Mouse (Mus musculus): ENCODE measurements around the gene Ifnlr1. TPM values are rescaled to one million over a fixed set of nuclear protein-coding genes. Genes with fewer than 3 reads are reported as not detected.
"Not testable (repeated sequence)": the region's sequence is repeated elsewhere in the genome, so short reads cannot be mapped to it uniquely, and the experiment has no call there.

The Ifnlr1 gene
- polyA plus RNA-seq (2015; fragmentation: Nextera tagmentation; extraction: Ambion mirVana) = 1.6 and 1.8 TPM in 2 replicates

GRCm38 (mm10) chr4:135685906-135686567, at the start of gene Ifnlr1:
Gene Ifnlr1 (plus strand): TSS chr4:135686287.
- under 1% methylated on average over 38 of the region's 41 CpGs for WGBS
- peak; percentile 64; the same call in 1 of the 2 replicates for ATAC-seq (ENCODE audit: insufficient number of reproducible peaks, low FRiP score, low TSS enrichment, low read depth)
- H3K27ac ChIP-seq (replicated peaks) = peak within 1 kb of the TSS; percentile 66
- H3K27me3 ChIP-seq = peaks cover 33% of the 10 kb centered on the region
- no peaks in the 10 kb centered on the region for H3K36me3 ChIP-seq
- peaks cover 7% of the 10 kb centered on the region; the same call in 1 of the 2 replicates for H3K4me1 ChIP-seq
- peak within 1 kb of the TSS; percentile 48 for H3K9ac ChIP-seq
- peak within 1 kb of the TSS; percentile 96 for H3K4me2 ChIP-seq (replicated peaks)
- no peaks in the 10 kb centered on the region for H3K9me3 ChIP-seq (replicated peaks)
- H3K4me3 ChIP-seq (replicated peaks) = peak within 1 kb of the TSS; percentile 59

DNA sequence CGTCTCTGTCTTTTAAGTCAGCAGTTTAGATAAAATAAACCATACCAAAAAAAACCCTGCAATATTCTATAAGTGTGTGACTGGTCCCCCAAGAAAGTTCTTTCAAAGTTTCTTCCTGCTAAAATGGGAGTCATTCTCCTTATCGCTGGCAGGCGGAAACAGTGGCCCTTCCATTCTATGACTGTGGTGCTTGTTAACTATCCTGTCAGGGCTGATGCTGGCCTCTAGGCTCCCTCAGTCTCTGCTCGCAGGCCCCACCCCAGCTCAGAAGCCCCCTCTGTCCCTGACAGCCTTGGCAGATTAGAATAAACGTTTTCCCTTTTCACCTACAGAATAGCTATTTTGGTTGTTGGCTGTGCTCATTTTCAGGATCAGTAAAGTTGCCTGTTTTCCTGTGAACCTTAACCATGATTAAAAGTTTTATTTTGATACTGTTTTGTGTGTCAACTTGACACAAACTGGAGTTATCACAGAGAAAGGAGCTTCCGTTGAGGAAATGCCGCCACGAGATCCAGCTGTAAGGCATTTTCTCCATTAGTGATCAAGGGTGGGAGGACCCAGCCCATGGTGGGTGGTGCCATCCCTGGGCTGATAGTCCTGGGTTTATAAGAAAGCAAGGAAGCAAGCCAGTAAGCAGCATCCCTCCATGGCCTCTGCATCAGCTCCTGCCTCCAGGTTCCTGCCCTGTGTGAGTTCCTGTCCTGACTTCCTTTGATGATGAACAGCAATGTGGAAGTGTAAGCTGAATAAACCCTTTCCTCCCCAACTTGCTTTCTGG, 44.6 kb upstream of the Ifnlr1 start:
- not testable (repeated sequence) for H3K4me3 ChIP-seq (replicated peaks); H3K27ac ChIP-seq (replicated peaks); H3K9me3 ChIP-seq (replicated peaks); H3K9ac ChIP-seq; H3K4me2 ChIP-seq (replicated peaks); ATAC-seq (ENCODE audit: insufficient number of reproducible peaks, low FRiP score, low TSS enrichment, low read depth); H3K36me3 ChIP-seq; H3K27me3 ChIP-seq
- peaks cover 18% of the 10 kb centered on the region for H3K4me1 ChIP-seq
- 70% methylated on average over 8 of the region's 8 CpGs for WGBS

DNA sequence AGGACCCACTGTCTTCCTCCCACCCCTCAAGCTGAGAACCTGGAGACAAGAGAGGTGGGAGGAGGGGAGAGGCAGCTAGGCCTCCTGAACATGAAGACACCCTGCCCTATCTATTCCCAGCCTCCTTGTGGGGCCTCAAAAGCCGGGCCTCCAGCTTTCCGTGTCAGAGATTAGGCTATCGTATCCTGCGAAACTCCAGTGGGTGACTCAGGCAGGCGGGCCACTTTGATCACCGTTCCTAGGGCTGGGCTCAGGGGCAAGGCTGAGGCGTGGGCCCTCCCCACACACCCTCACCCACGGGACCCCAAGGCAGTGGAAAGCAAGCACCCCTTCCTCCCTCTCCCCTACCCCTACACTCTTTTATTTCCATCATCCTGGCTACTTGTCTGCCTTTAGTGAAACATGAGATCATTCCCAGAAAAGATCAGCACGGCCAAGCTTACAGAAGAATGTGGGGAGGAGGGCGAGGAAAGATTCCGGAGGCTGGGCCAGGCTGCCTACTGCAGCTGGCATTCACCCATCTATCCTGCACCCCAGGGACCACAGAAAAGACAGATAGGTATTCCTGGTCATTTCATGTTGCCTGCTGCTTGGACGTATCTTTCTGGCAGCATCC, 41.0 kb upstream of the Ifnlr1 start:
- Histone ChIP-seq H3K27me3 (no peaks in the 10 kb centered on the region), H3K9ac (no peak overlapping the region), H3K4me2 (replicated peaks) (no peak overlapping the region), H3K4me3 (replicated peaks) (no peak overlapping the region), H3K9me3 (replicated peaks) (no peaks in the 10 kb centered on the region), H3K36me3 (no peaks in the 10 kb centered on the region), H3K4me1 (peaks cover 18% of the 10 kb centered on the region), H3K27ac (replicated peaks) (peak overlapping the region; percentile 58)
- no peak for ATAC-seq (ENCODE audit: insufficient number of reproducible peaks, low FRiP score, low TSS enrichment, low read depth)
- WGBS = 24% methylated on average over 12 of the region's 12 CpGs

DNA sequence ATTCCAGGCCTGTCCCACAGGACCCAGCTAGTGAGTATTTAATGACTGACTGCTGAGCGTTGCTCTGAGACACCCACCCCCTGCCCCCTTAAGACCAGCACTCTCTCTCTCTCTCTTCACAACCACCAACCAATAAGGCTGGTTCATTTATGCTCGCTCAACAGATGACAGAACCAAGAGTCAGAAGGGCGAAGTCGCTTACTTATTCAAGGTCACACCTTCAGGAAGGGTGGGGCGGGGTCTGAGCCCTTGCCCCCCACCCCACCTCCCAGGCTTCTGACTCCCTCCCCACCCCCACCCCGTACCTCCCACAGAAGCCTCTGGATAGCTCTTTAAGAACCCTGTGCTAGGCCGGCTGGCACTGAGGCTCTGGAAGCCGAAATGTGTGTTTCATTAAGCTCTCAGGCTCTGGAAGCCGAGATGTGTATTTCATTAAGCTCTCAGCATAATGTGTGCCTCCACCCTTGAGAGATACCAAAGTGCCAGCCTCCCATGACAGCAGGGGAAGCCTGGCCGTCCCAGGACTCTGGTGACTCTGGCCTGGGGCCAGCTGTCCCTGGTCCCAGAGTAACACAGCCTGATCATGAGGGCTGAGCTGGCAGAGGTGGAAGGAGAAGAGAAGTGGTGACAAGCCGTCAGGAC, 33.0 kb upstream of the Ifnlr1 start:
- Histone ChIP-seq H3K27ac (replicated peaks) (peak overlapping the region; percentile 53), H3K36me3 (no peaks in the 10 kb centered on the region), H3K4me2 (replicated peaks) (peak overlapping the region; percentile 34), H3K9me3 (replicated peaks) (no peaks in the 10 kb centered on the region), H3K4me1 (peaks cover 51% of the 10 kb centered on the region), H3K9ac (no peak overlapping the region), H3K4me3 (replicated peaks) (no peak overlapping the region), H3K27me3 (no peaks in the 10 kb centered on the region)
- peak; percentile 65 for ATAC-seq (ENCODE audit: insufficient number of reproducible peaks, low FRiP score, low TSS enrichment, low read depth)
- 16% methylated on average over 11 of the region's 11 CpGs for WGBS

DNA sequence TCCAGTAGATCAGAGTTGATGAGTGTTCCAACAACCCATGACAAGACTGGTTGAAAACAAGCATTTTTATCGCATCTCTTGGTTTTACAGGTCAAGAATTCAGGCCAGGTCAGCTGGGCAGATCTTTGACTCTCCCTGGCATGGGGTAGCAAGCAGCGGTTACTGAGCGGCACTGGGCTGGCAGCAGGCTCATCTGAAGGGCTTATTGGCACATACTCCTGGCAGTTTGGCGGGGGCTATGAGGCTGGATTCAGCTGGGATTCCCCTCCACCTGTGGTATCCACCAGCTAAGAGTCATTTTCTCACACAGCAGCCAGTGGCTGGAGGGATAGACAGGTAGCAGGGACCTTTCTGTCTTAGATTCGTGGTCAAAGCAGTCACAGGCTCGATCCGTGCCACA, 32.1 kb upstream of the Ifnlr1 start:
- 0 out of 2 replicates have a peak overlapping the region, but pooled peaks have one; percentile 53 for H3K27ac ChIP-seq (replicated peaks)
- WGBS = 90% methylated on average over 7 of the region's 7 CpGs
- no peak overlapping the region for H3K4me3 ChIP-seq (replicated peaks)
- H3K36me3 ChIP-seq = no peaks in the 10 kb centered on the region
- H3K9me3 ChIP-seq (replicated peaks) = no peaks in the 10 kb centered on the region
- no peak for ATAC-seq (ENCODE audit: insufficient number of reproducible peaks, low FRiP score, low TSS enrichment, low read depth)
- H3K4me1 ChIP-seq = peaks cover 60% of the 10 kb centered on the region
- H3K4me2 ChIP-seq (replicated peaks) = no peak overlapping the region
- no peaks in the 10 kb centered on the region for H3K27me3 ChIP-seq
- no peak overlapping the region for H3K9ac ChIP-seq

GRCm38 (mm10) chr4:135655499-135655898, 30.6 kb upstream of the Ifnlr1 start:
- H3K27me3 ChIP-seq = no peaks in the 10 kb centered on the region

DNA sequence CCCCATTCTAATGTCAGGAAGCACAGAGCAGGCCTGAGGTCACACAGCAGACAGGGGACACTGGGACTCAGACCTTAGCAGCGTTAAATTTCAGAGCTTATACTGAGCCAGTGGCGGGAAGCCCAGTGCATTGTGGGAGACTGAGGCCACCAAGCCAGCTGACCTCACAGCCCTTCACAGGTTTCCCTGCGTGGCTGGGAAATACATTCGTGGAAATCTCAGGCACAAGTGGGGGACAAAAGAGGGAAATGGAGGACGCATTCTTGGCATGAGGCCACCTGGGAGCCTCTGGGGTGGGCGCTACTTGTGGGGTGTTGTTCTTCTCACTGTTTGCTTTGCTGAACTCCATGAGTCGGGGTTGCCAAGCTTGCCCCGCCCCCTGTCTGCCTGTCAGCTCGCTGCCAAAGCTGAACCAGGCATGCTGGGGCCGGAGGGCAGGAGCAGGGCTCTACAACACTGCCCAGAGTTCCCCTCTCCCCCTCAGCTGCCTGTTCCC, 29.9 kb upstream of the Ifnlr1 start:
- 12% methylated on average over 10 of the region's 10 CpGs for WGBS
- H3K27me3 ChIP-seq = no peaks in the 10 kb centered on the region
- H3K4me1 ChIP-seq = peaks cover 64% of the 10 kb centered on the region
- H3K36me3 ChIP-seq = no peaks in the 10 kb centered on the region
- peak overlapping the region; percentile 23; the same call in 1 of the 2 replicates for H3K4me2 ChIP-seq (replicated peaks)
- peak overlapping the region; percentile 45 for H3K27ac ChIP-seq (replicated peaks)
- no peaks in the 10 kb centered on the region for H3K9me3 ChIP-seq (replicated peaks)
- ATAC-seq (ENCODE audit: insufficient number of reproducible peaks, low FRiP score, low TSS enrichment, low read depth) = 0 out of 2 replicates have a peak, but pooled peaks have one; percentile 26
- H3K9ac ChIP-seq = no peak overlapping the region
- H3K4me3 ChIP-seq (replicated peaks) = no peak overlapping the region

More at GRCm38 (mm10) chr4:135655499-135655898, 30.6 kb upstream of the Ifnlr1 start:
- Histone ChIP-seq H3K4me2 (replicated peaks) (peak overlapping the region; percentile 23), H3K36me3 (no peaks in the 10 kb centered on the region), H3K4me3 (replicated peaks) (no peak overlapping the region), H3K4me1 (peaks cover 61% of the 10 kb centered on the region), H3K9ac (no peak overlapping the region), H3K9me3 (replicated peaks) (no peaks in the 10 kb centered on the region), H3K27ac (replicated peaks) (peak overlapping the region; percentile 45)
- 8% methylated on average over 7 of the region's 7 CpGs for WGBS
- 0 out of 2 replicates have a peak, but pooled peaks have one; percentile 21 for ATAC-seq (ENCODE audit: insufficient number of reproducible peaks, low FRiP score, low TSS enrichment, low read depth)

DNA sequence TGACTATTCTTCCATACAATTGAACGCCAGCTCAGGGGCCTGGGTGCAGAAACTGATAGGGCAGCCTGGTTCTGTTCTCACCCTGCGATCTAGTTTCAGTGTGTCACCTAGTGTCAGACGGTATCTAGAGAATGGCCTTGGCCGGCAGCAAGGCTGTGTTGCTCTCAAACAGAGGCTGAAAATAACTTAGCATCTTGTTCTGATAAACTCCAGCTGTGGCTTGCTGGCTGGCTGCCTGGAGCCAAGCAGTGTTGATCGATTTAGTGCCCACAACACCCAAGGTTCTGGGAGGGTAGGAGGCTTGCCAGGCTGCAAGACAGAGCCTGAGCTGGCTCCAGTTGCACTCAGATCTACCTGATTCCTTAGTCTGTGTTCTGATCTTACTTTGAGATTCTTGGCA, 27.6 kb upstream of the Ifnlr1 start:
- Histone ChIP-seq H3K36me3 (no peaks in the 10 kb centered on the region), H3K4me3 (replicated peaks) (no peak overlapping the region), H3K4me2 (replicated peaks) (no peak overlapping the region), H3K9me3 (replicated peaks) (no peaks in the 10 kb centered on the region), H3K9ac (no peak overlapping the region), H3K27ac (replicated peaks) (peak overlapping the region; percentile 25; the same call in 1 of the 2 replicates), H3K27me3 (no peaks in the 10 kb centered on the region), H3K4me1 (peaks cover 62% of the 10 kb centered on the region)
- no peak; the same call in 1 of the 2 replicates for ATAC-seq (ENCODE audit: insufficient number of reproducible peaks, low FRiP score, low TSS enrichment, low read depth)
- 31% methylated on average over 5 of the region's 5 CpGs for WGBS

DNA sequence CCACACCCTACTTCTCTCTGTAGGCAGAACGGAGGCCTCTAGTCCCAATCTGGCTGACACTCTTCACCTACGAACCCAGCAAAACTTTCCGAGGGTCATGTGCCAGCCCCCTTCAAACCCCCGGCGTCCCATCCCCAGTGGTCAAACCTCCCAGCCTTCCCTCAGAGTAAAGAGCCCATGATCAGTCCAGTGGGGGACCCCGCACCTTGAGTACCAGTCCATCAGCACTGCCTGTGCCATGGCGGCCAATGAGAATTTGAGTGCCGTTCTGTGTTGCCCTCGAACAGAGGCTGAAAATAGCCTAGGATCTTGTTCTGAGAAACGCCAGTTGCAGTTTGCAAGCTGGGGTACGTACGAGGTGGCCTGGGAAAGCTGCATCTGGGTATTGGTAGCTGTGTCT, 27.2 kb upstream of the Ifnlr1 start:
- Histone ChIP-seq H3K4me1 (peaks cover 57% of the 10 kb centered on the region), H3K9me3 (replicated peaks) (no peaks in the 10 kb centered on the region), H3K4me3 (replicated peaks) (no peak overlapping the region), H3K27ac (replicated peaks) (peak overlapping the region; percentile 25; the same call in 1 of the 2 replicates), H3K36me3 (no peaks in the 10 kb centered on the region), H3K4me2 (replicated peaks) (no peak overlapping the region), H3K27me3 (no peaks in the 10 kb centered on the region), H3K9ac (no peak overlapping the region)
- WGBS = 68% methylated on average over 12 of the region's 12 CpGs
- no peak for ATAC-seq (ENCODE audit: insufficient number of reproducible peaks, low FRiP score, low TSS enrichment, low read depth)

- Histone ChIP-seq H3K4me1 (peaks cover 39% of the 10 kb centered on the region), H3K9me3 (replicated peaks) (no peaks in the 10 kb centered on the region), H3K4me3 (replicated peaks) (no peak overlapping the region), H3K4me2 (replicated peaks) (no peak overlapping the region), H3K27ac (replicated peaks) (no peak overlapping the region; the same call in 1 of the 2 replicates), H3K27me3 (no peaks in the 10 kb centered on the region), H3K9ac (no peak overlapping the region), H3K36me3 (no peaks in the 10 kb centered on the region)
- no peak for ATAC-seq (ENCODE audit: insufficient number of reproducible peaks, low FRiP score, low TSS enrichment, low read depth)
- 43% methylated on average over 6 of the region's 6 CpGs for WGBS
These were observed 24.8 kb upstream of the Ifnlr1 start for GRCm38 (mm10) chr4:135661082-135661809.
